Mouse (Mus musculus): ENCODE results near the gene Cep68. TPM values are rescaled to one million over a fixed set of nuclear protein-coding genes. Genes with fewer than 3 reads are reported as not detected.
"Not testable (repeated sequence)": the region's sequence is repeated elsewhere in the genome, so short reads cannot be mapped to it uniquely, and the experiment has no call there.

Gene Cep68
- polyA plus RNA-seq, 1 experiment from 2014 or later: 41.2 TPM

DNA sequence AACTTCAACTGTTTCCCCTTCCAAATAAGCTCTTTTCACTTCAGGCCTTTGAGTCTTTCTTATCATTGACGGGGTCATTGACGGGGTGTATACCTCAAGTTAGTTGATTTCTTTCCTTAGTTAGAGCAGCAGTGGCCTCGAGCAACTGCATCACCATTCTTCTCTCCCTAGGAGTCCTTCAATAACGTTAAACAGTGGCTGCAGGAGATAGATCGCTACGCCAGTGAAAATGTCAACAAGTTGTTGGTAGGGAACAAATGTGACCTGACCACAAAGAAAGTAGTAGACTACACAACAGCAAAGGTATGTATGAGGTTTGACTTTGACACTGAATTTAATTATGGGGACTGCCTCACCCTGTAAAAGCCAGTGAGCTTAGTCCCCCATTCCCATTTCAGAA, 25.0 kb downstream of the Cep68 start:
- Histone ChIP-seq H3K9ac (ENCODE audit: low read length) (no peak overlapping the region), H3K4me3 (ENCODE audit: low read depth, low read length) (no peak overlapping the region), H3K9me3 (ENCODE audit: control insufficient read depth, low read length) (no peaks in the 10 kb centered on the region), H3K4me1 (ENCODE audit: control insufficient read depth, insufficient read depth, low read length) (no peaks in the 10 kb centered on the region), H3K4me2 (ENCODE audit: low read depth, severe bottlenecking) (no peak overlapping the region), H3K27me3 (ENCODE audit: control insufficient read depth, insufficient read depth, low read length) (no peaks in the 10 kb centered on the region), H3K27ac (replicated peaks; ENCODE audit: low read depth, low read length) (no peak overlapping the region), H3K36me3 (ENCODE audit: control insufficient read depth, insufficient read depth, low read length) (0 out of 2 replicates have a peak, but pooled peaks cover 2% of the 10 kb centered on the region)
- ATAC-seq (ENCODE audit: insufficient number of reproducible peaks, low FRiP score, low TSS enrichment, low read depth): no peak
- DNase-seq (ENCODE audit: low spot score): no peak
- WGBS: 86% methylated on average over 6 of the region's 6 CpGs

DNA sequence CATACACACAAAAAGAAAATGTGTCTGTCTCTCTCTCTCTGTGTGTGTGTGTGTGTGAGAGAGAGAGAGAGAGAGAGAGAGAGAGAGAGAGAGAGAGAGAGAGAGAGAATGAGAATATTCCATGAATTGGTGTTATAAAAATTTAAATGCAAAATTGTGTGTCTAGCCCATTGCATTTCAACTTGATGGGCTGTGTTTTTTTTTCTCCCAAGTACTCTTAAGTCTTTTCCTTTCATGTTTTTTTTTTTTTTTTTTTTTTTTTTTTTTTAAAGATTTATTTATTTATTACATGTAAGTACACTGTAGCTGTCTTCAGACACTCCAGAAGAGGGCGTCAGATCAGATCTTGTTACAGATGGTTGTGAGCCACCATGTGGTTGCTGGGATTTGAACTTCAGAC, 27.6 kb downstream of the Cep68 start:
- not testable (repeated sequence) for H3K27ac ChIP-seq (replicated peaks; ENCODE audit: low read depth, low read length); H3K9me3 ChIP-seq (ENCODE audit: control insufficient read depth, low read length); ATAC-seq (ENCODE audit: insufficient number of reproducible peaks, low FRiP score, low TSS enrichment, low read depth); H3K4me2 ChIP-seq (ENCODE audit: low read depth, severe bottlenecking); H3K9ac ChIP-seq (ENCODE audit: low read length); H3K36me3 ChIP-seq (ENCODE audit: control insufficient read depth, insufficient read depth, low read length); H3K27me3 ChIP-seq (ENCODE audit: control insufficient read depth, insufficient read depth, low read length); H3K4me3 ChIP-seq (ENCODE audit: low read depth, low read length); DNase-seq (ENCODE audit: low spot score); H3K4me1 ChIP-seq (ENCODE audit: control insufficient read depth, insufficient read depth, low read length)
- WGBS: 100% methylated on average over 1 of the region's 1 CpGs

DNA sequence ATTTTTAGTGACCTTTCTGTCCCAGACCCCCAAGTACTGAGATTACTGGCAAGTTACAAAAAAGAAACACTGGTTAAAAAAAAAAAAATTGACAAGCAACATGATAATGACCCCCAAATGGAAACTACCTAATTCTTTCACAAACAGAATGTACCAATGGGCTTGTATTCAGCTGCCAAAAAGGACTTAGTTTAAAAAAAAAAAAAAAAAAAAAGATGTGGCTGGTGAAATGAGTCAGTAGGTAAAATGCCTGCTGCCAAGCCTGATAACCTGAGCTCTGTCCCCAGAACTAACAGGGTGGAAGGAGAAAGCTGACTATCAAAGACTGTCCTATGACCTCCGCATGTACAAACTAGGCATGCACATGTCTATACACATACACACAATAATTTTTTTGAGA, 32.0 kb downstream of the Cep68 start:
- WGBS: 90% methylated on average over 1 of the region's 1 CpGs
- no peak overlapping the region for H3K4me2 ChIP-seq (ENCODE audit: low read depth, severe bottlenecking)
- H3K4me1 ChIP-seq (ENCODE audit: control insufficient read depth, insufficient read depth, low read length): no peaks in the 10 kb centered on the region
- no peak overlapping the region for H3K4me3 ChIP-seq (ENCODE audit: low read depth, low read length)
- peaks cover 4% of the 10 kb centered on the region for H3K36me3 ChIP-seq (ENCODE audit: control insufficient read depth, insufficient read depth, low read length)
- no peak overlapping the region for H3K9ac ChIP-seq (ENCODE audit: low read length)
- ATAC-seq (ENCODE audit: insufficient number of reproducible peaks, low FRiP score, low TSS enrichment, low read depth): no peak
- H3K9me3 ChIP-seq (ENCODE audit: control insufficient read depth, low read length): no peaks in the 10 kb centered on the region
- no peak for DNase-seq (ENCODE audit: low spot score)
- H3K27ac ChIP-seq (replicated peaks; ENCODE audit: low read depth, low read length): no peak overlapping the region
- H3K27me3 ChIP-seq (ENCODE audit: control insufficient read depth, insufficient read depth, low read length): no peaks in the 10 kb centered on the region

DNA sequence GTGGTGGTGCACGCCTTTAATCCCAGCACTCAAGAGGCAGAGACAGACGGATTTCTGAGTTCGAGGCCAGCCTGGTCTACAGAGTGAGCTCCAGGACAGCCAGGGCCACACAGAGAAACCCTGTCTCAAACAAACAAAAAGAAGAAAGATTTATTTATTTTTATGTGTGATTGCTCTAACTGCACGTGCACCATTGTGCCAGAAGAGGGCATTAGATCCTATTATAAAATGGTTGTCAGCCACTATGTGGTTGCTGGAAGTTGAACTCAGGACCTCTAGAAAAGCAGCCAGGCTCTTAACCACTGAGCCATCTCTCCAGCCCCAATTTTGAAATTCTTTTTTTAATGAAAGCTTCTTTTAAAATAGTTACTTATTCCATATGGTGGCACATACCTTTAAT, 32.8 kb downstream of the Cep68 start:
- H3K4me3 ChIP-seq (ENCODE audit: low read depth, low read length): no peak overlapping the region
- no peaks in the 10 kb centered on the region for H3K9me3 ChIP-seq (ENCODE audit: control insufficient read depth, low read length)
- no peaks in the 10 kb centered on the region for H3K27me3 ChIP-seq (ENCODE audit: control insufficient read depth, insufficient read depth, low read length)
- WGBS: 91% methylated on average over 4 of the region's 4 CpGs
- H3K4me2 ChIP-seq (ENCODE audit: low read depth, severe bottlenecking): no peak overlapping the region
- no peaks in the 10 kb centered on the region for H3K4me1 ChIP-seq (ENCODE audit: control insufficient read depth, insufficient read depth, low read length)
- DNase-seq (ENCODE audit: low spot score) (no peak), ATAC-seq (ENCODE audit: insufficient number of reproducible peaks, low FRiP score, low TSS enrichment, low read depth) (no peak)
- peaks cover 4% of the 10 kb centered on the region for H3K36me3 ChIP-seq (ENCODE audit: control insufficient read depth, insufficient read depth, low read length)
- no peak overlapping the region for H3K27ac ChIP-seq (replicated peaks; ENCODE audit: low read depth, low read length)
- no peak overlapping the region for H3K9ac ChIP-seq (ENCODE audit: low read length)

DNA sequence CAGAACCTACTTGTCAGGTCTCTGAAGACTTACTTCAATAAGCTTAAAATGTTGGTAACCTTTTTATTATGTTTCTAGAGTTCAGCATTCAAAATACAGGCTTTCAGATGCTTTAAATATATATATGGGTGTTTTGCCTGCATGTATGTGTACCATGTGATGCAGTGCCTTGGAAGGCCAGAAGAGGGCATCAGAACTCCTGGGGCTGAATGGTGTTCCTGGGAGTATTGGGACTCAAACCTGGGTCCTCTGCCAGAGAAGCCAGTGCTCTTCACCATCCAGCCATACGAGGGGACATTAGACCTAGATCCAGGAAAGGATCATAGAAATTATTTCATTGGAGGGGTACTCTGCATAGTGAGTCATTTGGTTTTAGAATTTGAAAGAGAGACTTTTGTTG, 34.5 kb downstream of the Cep68 start:
- Histone ChIP-seq H3K9me3 (ENCODE audit: control insufficient read depth, low read length) (no peaks in the 10 kb centered on the region), H3K36me3 (ENCODE audit: control insufficient read depth, insufficient read depth, low read length) (peaks cover 2% of the 10 kb centered on the region), H3K4me1 (ENCODE audit: control insufficient read depth, insufficient read depth, low read length) (no peaks in the 10 kb centered on the region), H3K27ac (replicated peaks; ENCODE audit: low read depth, low read length) (no peak overlapping the region), H3K4me3 (ENCODE audit: low read depth, low read length) (no peak overlapping the region), H3K27me3 (ENCODE audit: control insufficient read depth, insufficient read depth, low read length) (no peaks in the 10 kb centered on the region), H3K4me2 (ENCODE audit: low read depth, severe bottlenecking) (no peak overlapping the region), H3K9ac (ENCODE audit: low read length) (no peak overlapping the region)
- WGBS: 92% methylated on average over 1 of the region's 1 CpGs
- no peak for ATAC-seq (ENCODE audit: insufficient number of reproducible peaks, low FRiP score, low TSS enrichment, low read depth)
- no peak for DNase-seq (ENCODE audit: low spot score)

DNA sequence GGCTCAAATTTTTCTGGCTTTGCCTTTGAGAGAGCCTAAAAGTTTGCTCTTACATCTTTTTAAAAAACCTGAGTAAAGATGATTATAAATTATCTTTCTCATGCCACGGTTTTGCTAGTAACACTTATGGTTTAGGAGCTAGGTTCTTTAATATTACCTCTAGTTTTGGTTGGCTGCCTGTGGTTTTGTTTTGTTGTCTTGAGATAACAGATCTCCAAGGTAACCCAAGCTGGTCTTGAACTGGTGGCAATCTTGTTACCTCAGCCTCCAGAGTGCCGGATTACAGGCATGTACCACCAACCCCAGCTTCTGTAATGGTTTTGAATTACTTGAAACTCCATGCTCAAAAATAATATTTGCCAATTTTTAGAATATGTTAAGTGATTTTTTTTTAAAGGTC, 37.4 kb downstream of the Cep68 start:
- DNase-seq (ENCODE audit: low spot score) (no peak), ATAC-seq (ENCODE audit: insufficient number of reproducible peaks, low FRiP score, low TSS enrichment, low read depth) (no peak)
- Histone ChIP-seq H3K27ac (replicated peaks; ENCODE audit: low read depth, low read length) (no peak overlapping the region), H3K27me3 (ENCODE audit: control insufficient read depth, insufficient read depth, low read length) (no peaks in the 10 kb centered on the region), H3K9ac (ENCODE audit: low read length) (no peak overlapping the region), H3K4me1 (ENCODE audit: control insufficient read depth, insufficient read depth, low read length) (no peaks in the 10 kb centered on the region), H3K4me2 (ENCODE audit: low read depth, severe bottlenecking) (no peak overlapping the region), H3K9me3 (ENCODE audit: control insufficient read depth, low read length) (no peaks in the 10 kb centered on the region), H3K4me3 (ENCODE audit: low read depth, low read length) (no peak overlapping the region), H3K36me3 (ENCODE audit: control insufficient read depth, insufficient read depth, low read length) (no peaks in the 10 kb centered on the region)
- WGBS: 91% methylated on average over 2 of the region's 2 CpGs

DNA sequence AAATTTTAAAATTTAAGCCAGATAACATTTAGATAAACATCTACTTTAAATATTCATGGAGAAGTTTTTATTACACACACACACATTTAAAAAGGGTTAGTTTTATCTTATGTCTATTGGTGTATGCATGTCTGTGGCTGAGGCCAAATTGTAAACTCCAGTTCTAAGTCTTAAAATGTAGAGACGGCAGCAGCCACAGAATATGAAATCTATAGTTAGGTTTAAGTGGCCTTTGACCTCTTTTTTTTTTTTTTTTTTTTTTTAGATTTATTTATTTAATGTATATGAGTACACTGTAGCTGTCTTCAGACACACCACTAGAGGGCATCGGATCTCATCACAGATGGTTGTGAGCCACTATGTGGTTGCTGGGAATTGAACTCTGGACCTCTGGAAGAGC, 41.6 kb downstream of the Cep68 start:
- Histone ChIP-seq H3K4me3 (ENCODE audit: low read depth, low read length) (no peak overlapping the region), H3K36me3 (ENCODE audit: control insufficient read depth, insufficient read depth, low read length) (no peaks in the 10 kb centered on the region), H3K4me2 (ENCODE audit: low read depth, severe bottlenecking) (no peak overlapping the region), H3K9me3 (ENCODE audit: control insufficient read depth, low read length) (no peaks in the 10 kb centered on the region), H3K9ac (ENCODE audit: low read length) (no peak overlapping the region), H3K27ac (replicated peaks; ENCODE audit: low read depth, low read length) (no peak overlapping the region), H3K27me3 (ENCODE audit: control insufficient read depth, insufficient read depth, low read length) (no peaks in the 10 kb centered on the region), H3K4me1 (ENCODE audit: control insufficient read depth, insufficient read depth, low read length) (peaks cover 5% of the 10 kb centered on the region)
- 78% methylated on average over 2 of the region's 2 CpGs for WGBS
- DNase-seq (ENCODE audit: low spot score) (no peak), ATAC-seq (ENCODE audit: insufficient number of reproducible peaks, low FRiP score, low TSS enrichment, low read depth) (no peak)

DNA sequence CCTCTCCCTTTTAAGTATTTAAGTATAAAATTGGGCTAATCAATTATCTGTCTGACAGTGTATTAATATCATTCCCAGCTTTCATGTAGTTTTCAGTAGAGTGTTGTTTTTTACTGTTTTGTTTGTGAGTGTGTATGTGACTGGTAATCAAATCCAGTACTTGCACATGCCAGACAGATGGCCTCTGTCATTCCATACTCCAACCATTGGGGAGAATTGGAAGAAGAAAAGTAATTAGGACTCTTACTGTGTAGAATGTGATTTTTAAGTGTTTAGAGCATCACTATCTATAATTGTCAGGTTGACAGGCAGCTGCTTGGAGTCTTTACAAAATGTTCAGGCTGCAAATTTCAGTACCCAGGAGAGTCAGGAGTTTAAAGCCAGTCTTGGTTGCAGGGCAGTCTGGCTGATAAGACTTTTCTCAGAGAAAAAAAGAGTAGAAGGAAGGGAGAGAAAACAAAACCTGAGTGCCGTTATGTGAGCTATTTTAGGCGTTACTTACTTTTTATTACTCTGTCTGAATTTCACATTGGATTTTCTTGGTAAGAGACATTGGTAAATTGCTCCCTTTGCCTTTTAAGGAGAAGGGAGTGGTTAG, 42.5 kb downstream of the Cep68 start:
- H3K9me3 ChIP-seq (ENCODE audit: control insufficient read depth, low read length): no peaks in the 10 kb centered on the region
- H3K4me2 ChIP-seq (ENCODE audit: low read depth, severe bottlenecking): no peak overlapping the region
- no peak overlapping the region for H3K9ac ChIP-seq (ENCODE audit: low read length)
- H3K36me3 ChIP-seq (ENCODE audit: control insufficient read depth, insufficient read depth, low read length): no peaks in the 10 kb centered on the region
- H3K27ac ChIP-seq (replicated peaks; ENCODE audit: low read depth, low read length): no peak overlapping the region
- H3K4me3 ChIP-seq (ENCODE audit: low read depth, low read length): no peak overlapping the region
- 73% methylated on average over 2 of the region's 2 CpGs for WGBS
- peaks cover 6% of the 10 kb centered on the region for H3K4me1 ChIP-seq (ENCODE audit: control insufficient read depth, insufficient read depth, low read length)
- H3K27me3 ChIP-seq (ENCODE audit: control insufficient read depth, insufficient read depth, low read length): no peaks in the 10 kb centered on the region
- no peak for ATAC-seq (ENCODE audit: insufficient number of reproducible peaks, low FRiP score, low TSS enrichment, low read depth)
- no peak for DNase-seq (ENCODE audit: low spot score)

DNA sequence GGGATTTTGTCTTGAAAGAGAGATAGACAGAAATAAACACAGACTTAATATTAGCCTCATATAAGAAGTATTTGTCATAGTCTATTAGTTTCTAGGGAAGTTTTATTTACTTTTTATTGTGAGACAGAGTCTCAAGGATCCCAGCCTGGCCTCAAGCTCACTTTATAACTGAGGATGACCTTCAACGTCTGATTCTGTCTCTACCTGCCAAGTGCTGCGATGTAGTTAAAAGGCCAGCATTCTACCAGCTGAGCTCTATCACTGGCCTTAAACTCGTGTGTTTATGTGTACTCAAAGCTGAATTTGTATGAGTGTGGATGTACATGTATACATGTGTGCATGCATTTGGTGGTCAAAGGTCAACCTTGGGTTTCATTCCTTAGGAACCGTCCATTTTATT, 43.7 kb downstream of the Cep68 start:
- Histone ChIP-seq H3K27me3 (ENCODE audit: control insufficient read depth, insufficient read depth, low read length) (no peaks in the 10 kb centered on the region), H3K9me3 (ENCODE audit: control insufficient read depth, low read length) (no peaks in the 10 kb centered on the region), H3K36me3 (ENCODE audit: control insufficient read depth, insufficient read depth, low read length) (no peaks in the 10 kb centered on the region; the same call in 1 of the 2 replicates), H3K4me1 (ENCODE audit: control insufficient read depth, insufficient read depth, low read length) (peaks cover 6% of the 10 kb centered on the region), H3K9ac (ENCODE audit: low read length) (no peak overlapping the region), H3K4me2 (ENCODE audit: low read depth, severe bottlenecking) (no peak overlapping the region), H3K4me3 (ENCODE audit: low read depth, low read length) (no peak overlapping the region), H3K27ac (replicated peaks; ENCODE audit: low read depth, low read length) (no peak overlapping the region)
- ATAC-seq (ENCODE audit: insufficient number of reproducible peaks, low FRiP score, low TSS enrichment, low read depth) (no peak), DNase-seq (ENCODE audit: low spot score) (no peak)
- WGBS: 87% methylated on average over 4 of the region's 4 CpGs

Measured in limb, embryonic 11.5 days (tissue).